Mouse (Mus musculus): ENCODE data around the gene Itga4. TPM values are rescaled to one million over a fixed set of nuclear protein-coding genes. Genes with fewer than 3 reads are reported as not detected.

Itga4 gene
- total RNA-seq, 2 experiments from 2014 or later = 4.4 to 5.1 TPM

GRCm38 (mm10) chr2:79351179-79352099 lies 96.2 kb downstream of the Itga4 start:
- DNase-seq (ENCODE audit: low spot score) = no peak

- DNase-seq (ENCODE audit: low spot score) = no peak
These were observed 97.0 kb downstream of the Itga4 start for GRCm38 (mm10) chr2:79352100-79352802.

- DNase-seq (ENCODE audit: low spot score) = no peak
These were observed 99.5 kb downstream of the Itga4 start for GRCm38 (mm10) chr2:79354773-79355172.

GRCm38 (mm10) chr2:79357835-79358234 lies 102.6 kb downstream of the Itga4 start:
- DNase-seq (ENCODE audit: low spot score) = no peak

GRCm38 (mm10) chr2:79362029-79362428 lies 106.8 kb downstream of the Itga4 start:
- DNase-seq (ENCODE audit: low spot score) = no peak

- DNase-seq (ENCODE audit: low spot score) = no peak
These were observed 108.7 kb downstream of the Itga4 start for GRCm38 (mm10) chr2:79363920-79364319.

GRCm38 (mm10) chr2:79367451-79368450 lies 112.5 kb downstream of the Itga4 start:
- DNase-seq (ENCODE audit: low spot score) = no peak

GRCm38 (mm10) chr2:79368661-79369060 lies 113.4 kb downstream of the Itga4 start:
- DNase-seq (ENCODE audit: low spot score) = no peak

- DNase-seq (ENCODE audit: low spot score) = no peak
These were observed 113.9 kb downstream of the Itga4 start for GRCm38 (mm10) chr2:79369061-79369524.

GRCm38 (mm10) chr2:79369905-79370304 lies 114.7 kb downstream of the Itga4 start:
- no peak for DNase-seq (ENCODE audit: low spot score)

- DNase-seq (ENCODE audit: low spot score) = no peak
These were observed 115.6 kb downstream of the Itga4 start for GRCm38 (mm10) chr2:79370711-79371312.

- no peak for DNase-seq (ENCODE audit: low spot score)
These were observed 116.3 kb downstream of the Itga4 start for GRCm38 (mm10) chr2:79371326-79372153.

GRCm38 (mm10) chr2:79372154-79372467 lies 116.9 kb downstream of the Itga4 start:
- DNase-seq (ENCODE audit: low spot score) = no peak

- no peak for DNase-seq (ENCODE audit: low spot score)
These were observed 117.4 kb downstream of the Itga4 start for GRCm38 (mm10) chr2:79372486-79373200.

- DNase-seq (ENCODE audit: low spot score) = no peak
These were observed 123.3 kb downstream of the Itga4 start for GRCm38 (mm10) chr2:79378346-79379086.

- no peak for DNase-seq (ENCODE audit: low spot score)
These were observed 124.1 kb downstream of the Itga4 start for GRCm38 (mm10) chr2:79379087-79380041.

Data from gastrocnemius, adult 18-20 months (tissue).